Mouse (Mus musculus): ENCODE measurements around the gene Dhdds. TPM values are rescaled to one million over a fixed set of nuclear protein-coding genes. Genes with fewer than 3 reads are reported as not detected.

Gene Dhdds
- total and polyA plus RNA-seq, 3 experiments, result 15.9 to 37.7 TPM; not detected in 1

- Histone ChIP-seq H3K27me3 (ENCODE audit: control insufficient read depth in 1 of 2, insufficient read depth in 2 of 2, low read length in 2 of 2) (peaks cover 0 to 4% of the 10 kb centered on the region in 2 experiments; a peak in 1 of 4 replicates), H3K79me2 (ENCODE audit: control insufficient read depth, insufficient read depth, low read length, poor library complexity) (no peaks in the 10 kb centered on the region), H3K27ac (ENCODE audit: control insufficient read depth, low read depth, low read length) (no peak overlapping the region), H3K36me3 (ENCODE audit: control insufficient read depth in 1 of 2, insufficient read depth in 2 of 2, low read length in 2 of 2) (no peaks in the 10 kb centered on the region), H3K9ac (ENCODE audit: control insufficient read depth, low read depth, low read length, poor library complexity, severe bottlenecking) (no peak overlapping the region), H3K9me3 (replicated peaks; ENCODE audit: insufficient read depth, low read length) (no peaks in the 10 kb centered on the region), H3K4me1 (ENCODE audit: control insufficient read depth in 1 of 2, insufficient read depth in 2 of 2, low read length in 2 of 2) (no peaks in the 10 kb centered on the region; a peak in 1 of 4 replicates), H3K4me3 (ENCODE audit: control insufficient read depth in 1 of 2, insufficient read depth in 1 of 2, low read depth in 2 of 2, low read length in 2 of 2) (no peak overlapping the region)
- no peak for DNase-seq (ENCODE audit: low read depth, low spot score)
- TF ChIP-seq CTCF (IDR thresholded peaks at IDR 0.05 in 2 of 3, conservative IDR thresholded peaks at IDR 0.05 in 1 of 3; ENCODE audit: control insufficient read depth in 1 of 3, insufficient read depth in 1 of 3, low read depth in 2 of 3, low read length in 3 of 3, poor library complexity in 1 of 3, severe bottlenecking in 1 of 3) (no peak), ZNF384 (IDR thresholded peaks at IDR 0.05; ENCODE audit: low read depth, low read length) (0 out of 2 replicates have a peak, but pooled peaks have one; percentile 41), RCOR1 (IDR thresholded peaks at IDR 0.05; ENCODE audit: low read depth, low read length) (no peak), NRF1 (IDR thresholded peaks at IDR 0.05; ENCODE audit: insufficient read depth, low read depth, low read length, poor library complexity, severe bottlenecking) (no peak)
Observed at GRCm38 (mm10) chr4:133925204-133925603, 75.5 kb downstream of the Dhdds start.

GRCm38 (mm10) chr4:133923743-133924142 is 77.0 kb downstream of the Dhdds start:
- no peak for TF ChIP-seq RCOR1 (IDR thresholded peaks at IDR 0.05; ENCODE audit: low read depth, low read length)
- TF ChIP-seq SIN3A (IDR thresholded peaks at IDR 0.05; ENCODE audit: low read length), result no peak
- TF ChIP-seq NRF1 (IDR thresholded peaks at IDR 0.05; ENCODE audit: insufficient read depth, low read depth, low read length, poor library complexity, severe bottlenecking), result no peak
- no peak for TF ChIP-seq TCF12 (IDR thresholded peaks at IDR 0.05; ENCODE audit: low read depth, low read length)
- TF ChIP-seq JUND (IDR thresholded peaks at IDR 0.05; ENCODE audit: low read depth, low read length), result no peak
- TF ChIP-seq MXI1 (IDR thresholded peaks at IDR 0.05; ENCODE audit: low read depth, low read length), result no peak
- TF ChIP-seq ZKSCAN1 (IDR thresholded peaks at IDR 0.05; ENCODE audit: low read depth, low read length), result no peak
- DNase-seq (ENCODE audit: low read depth, low spot score), result no peak
- H3K4me3 ChIP-seq (ENCODE audit: control insufficient read depth in 1 of 2, insufficient read depth in 1 of 2, low read depth in 2 of 2, low read length in 2 of 2), result no peak overlapping the region
- H3K9ac ChIP-seq (ENCODE audit: control insufficient read depth, low read depth, low read length, poor library complexity, severe bottlenecking), result no peak overlapping the region
- H3K79me2 ChIP-seq (ENCODE audit: control insufficient read depth, insufficient read depth, low read length, poor library complexity), result no peaks in the 10 kb centered on the region
- H3K27me3 ChIP-seq (ENCODE audit: control insufficient read depth in 1 of 2, insufficient read depth in 2 of 2, low read length in 2 of 2), result peaks cover 0 to 4% of the 10 kb centered on the region in 2 experiments; a peak in 1 of 4 replicates
- no peaks in the 10 kb centered on the region for H3K9me3 ChIP-seq (replicated peaks; ENCODE audit: insufficient read depth, low read length)
- no peaks in the 10 kb centered on the region; a peak in 1 of 4 replicates for H3K4me1 ChIP-seq (ENCODE audit: control insufficient read depth in 1 of 2, insufficient read depth in 2 of 2, low read length in 2 of 2)
- no peak overlapping the region for H3K27ac ChIP-seq (ENCODE audit: control insufficient read depth, low read depth, low read length)
- no peaks in the 10 kb centered on the region for H3K36me3 ChIP-seq (ENCODE audit: control insufficient read depth in 1 of 2, insufficient read depth in 2 of 2, low read length in 2 of 2)

Other genes with a start within 250 kb of the Dhdds start
- 18.1 and 22.7 TPM in 2 replicates for gene Arid1a, start 244.1 kb downstream of the Dhdds start, total RNA-seq (2012; rRNA removed)
- gene Arid1a, start 244.1 kb downstream of the Dhdds start, polyA plus RNA-seq (2012; ENCODE audit: insufficient read depth in 1 of 2, insufficient read length in 2 of 2, low read depth in 1 of 2, low replicate concordance in 2 of 2, missing spikeins in 1 of 2), result 10 to 100 TPM; 70.6 to 83.3 TPM
- gene Rps6ka1, start 113.1 kb downstream of the Dhdds start, total RNA-seq (2012; rRNA removed), result 45.3 and 45.7 TPM in 2 replicates
- 10 to 100 TPM in 1 of 2 experiments, not detected in 1; 68.9 TPM for gene Rps6ka1, start 113.1 kb downstream of the Dhdds start, polyA plus RNA-seq (2012; ENCODE audit: insufficient read depth in 1 of 2, insufficient read length in 2 of 2, low read depth in 1 of 2, low replicate concordance in 2 of 2, missing spikeins in 1 of 2)
- gene Hmgn2, start 32.3 kb downstream of the Dhdds start, total RNA-seq (2012; rRNA removed), result 125 and 131 TPM in 2 replicates
- gene Hmgn2, start 32.3 kb downstream of the Dhdds start, polyA plus RNA-seq (2012; ENCODE audit: insufficient read depth in 1 of 2, insufficient read length in 2 of 2, low read depth in 1 of 2, low replicate concordance in 2 of 2, missing spikeins in 1 of 2), result 100 to 1,000 TPM; 186 to 230 TPM
- gene Lin28a, start 17.9 kb upstream of the Dhdds start, total RNA-seq (2012; rRNA removed), result not detected in 2 replicates
- under 1 TPM in 1 of 2 experiments, not detected in 1; 0.01 TPM for gene Lin28a, start 17.9 kb upstream of the Dhdds start, polyA plus RNA-seq (2012; ENCODE audit: insufficient read depth in 1 of 2, insufficient read length in 2 of 2, low read depth in 1 of 2, low replicate concordance in 2 of 2, missing spikeins in 1 of 2)
- gene Zfp683, start 52.9 kb upstream of the Dhdds start, total RNA-seq (2012; rRNA removed), result not detected in 2 replicates
- gene Zfp683, start 52.9 kb upstream of the Dhdds start, polyA plus RNA-seq (2012; ENCODE audit: insufficient read depth in 1 of 2, insufficient read length in 2 of 2, low read depth in 1 of 2, low replicate concordance in 2 of 2, missing spikeins in 1 of 2), result not detected
- gene Crybg2, start 59.9 kb upstream of the Dhdds start, total RNA-seq (2012; rRNA removed), result 0.65 and 0.72 TPM in 2 replicates
- gene Crybg2, start 59.9 kb upstream of the Dhdds start, polyA plus RNA-seq (2012; ENCODE audit: insufficient read depth in 1 of 2, insufficient read length in 2 of 2, low read depth in 1 of 2, low replicate concordance in 2 of 2, missing spikeins in 1 of 2), result 1 to 10 TPM in 1 of 2 experiments, not detected in 1; 2.3 TPM
- 0.52 and 1.3 TPM in 2 replicates for gene Cd52, start 94.2 kb upstream of the Dhdds start, total RNA-seq (2012; rRNA removed)
- gene Cd52, start 94.2 kb upstream of the Dhdds start, polyA plus RNA-seq (2012; ENCODE audit: insufficient read depth in 1 of 2, insufficient read length in 2 of 2, low read depth in 1 of 2, low replicate concordance in 2 of 2, missing spikeins in 1 of 2), result under 1 TPM in 1 of 2 experiments, not detected in 1; 0.86 TPM
- 2.6 and 5.4 TPM in 2 replicates for gene Ubxn11, start 101.7 kb upstream of the Dhdds start, total RNA-seq (2012; rRNA removed)
- gene Ubxn11, start 101.7 kb upstream of the Dhdds start, polyA plus RNA-seq (2012; ENCODE audit: insufficient read depth in 1 of 2, insufficient read length in 2 of 2, low read depth in 1 of 2, low replicate concordance in 2 of 2, missing spikeins in 1 of 2), result 10 to 100 TPM in 1 of 2 experiments, not detected in 1; 11.9 TPM
- 122 and 126 TPM in 2 replicates for gene Sh3bgrl3, start 127.9 kb upstream of the Dhdds start, total RNA-seq (2012; rRNA removed)
- 100 to 1,000 TPM in 1 of 2 experiments, not detected in 1; 414 TPM for gene Sh3bgrl3, start 127.9 kb upstream of the Dhdds start, polyA plus RNA-seq (2012; ENCODE audit: insufficient read depth in 1 of 2, insufficient read length in 2 of 2, low read depth in 1 of 2, low replicate concordance in 2 of 2, missing spikeins in 1 of 2)
- 30.8 and 32.9 TPM in 2 replicates for gene Cep85, start 186.2 kb upstream of the Dhdds start, total RNA-seq (2012; rRNA removed)
- gene Cep85, start 186.2 kb upstream of the Dhdds start, polyA plus RNA-seq (2012; ENCODE audit: insufficient read depth in 1 of 2, insufficient read length in 2 of 2, low read depth in 1 of 2, low replicate concordance in 2 of 2, missing spikeins in 1 of 2), result 10 to 100 TPM; 80.9 to 81.1 TPM
- not detected in 2 replicates for gene Gm7534, start 202.1 kb upstream of the Dhdds start, total RNA-seq (2012; rRNA removed)
- not detected for gene Gm7534, start 202.1 kb upstream of the Dhdds start, polyA plus RNA-seq (2012; ENCODE audit: insufficient read depth in 1 of 2, insufficient read length in 2 of 2, low read depth in 1 of 2, low replicate concordance in 2 of 2, missing spikeins in 1 of 2)
- gene Catsper4, start 226.5 kb upstream of the Dhdds start, total RNA-seq (2012; rRNA removed), result not detected in 2 replicates
- gene Catsper4, start 226.5 kb upstream of the Dhdds start, polyA plus RNA-seq (2012; ENCODE audit: insufficient read depth in 1 of 2, insufficient read length in 2 of 2, low read depth in 1 of 2, low replicate concordance in 2 of 2, missing spikeins in 1 of 2), result not detected
- gene Cnksr1, start 237.5 kb upstream of the Dhdds start, total RNA-seq (2012; rRNA removed), result not detected in 2 replicates
- under 1 TPM in 1 of 2 experiments, not detected in 1; 0.07 TPM for gene Cnksr1, start 237.5 kb upstream of the Dhdds start, polyA plus RNA-seq (2012; ENCODE audit: insufficient read depth in 1 of 2, insufficient read length in 2 of 2, low read depth in 1 of 2, low replicate concordance in 2 of 2, missing spikeins in 1 of 2)
- 1.6 and 2.8 TPM in 2 replicates for gene E130218I03Rik, start 242.7 kb upstream of the Dhdds start, total RNA-seq (2012; rRNA removed)
- 1 to 10 TPM in 1 of 2 experiments, not detected in 1; 1.6 TPM for gene E130218I03Rik, start 242.7 kb upstream of the Dhdds start, polyA plus RNA-seq (2012; ENCODE audit: insufficient read depth in 1 of 2, insufficient read length in 2 of 2, low read depth in 1 of 2, low replicate concordance in 2 of 2, missing spikeins in 1 of 2)
- 27.3 and 30.4 TPM in 2 replicates for gene Zfp593, start 244.7 kb upstream of the Dhdds start, total RNA-seq (2012; rRNA removed)
- 10 to 100 TPM in 1 of 2 experiments, not detected in 1; 33.9 TPM for gene Zfp593, start 244.7 kb upstream of the Dhdds start, polyA plus RNA-seq (2012; ENCODE audit: insufficient read depth in 1 of 2, insufficient read length in 2 of 2, low read depth in 1 of 2, low replicate concordance in 2 of 2, missing spikeins in 1 of 2)
- not detected in 2 replicates for gene Gm30191, start 246.0 kb upstream of the Dhdds start, total RNA-seq (2012; rRNA removed)
- not detected for gene Gm30191, start 246.0 kb upstream of the Dhdds start, polyA plus RNA-seq (2012; ENCODE audit: insufficient read depth in 1 of 2, insufficient read length in 2 of 2, low read depth in 1 of 2, low replicate concordance in 2 of 2, missing spikeins in 1 of 2)